Mouse (Mus musculus) MEL (cell line): ENCODE measurements at regions not wholly inside any gene's neighbourhood (a gene's known extent, or its start where the extent isn't known, plus 50 kb on each side); places are given as distances from the start of the nearest gene placed in this dataset.

Source experiments
- DNase-seq: peaks from one replicate; pipeline ENCODE4 v3.0.0; 2011; ENCODE audit warnings: low read depth, low spot score
- H3K27ac ChIP-seq: 2 replicates; pipeline ENCODE4 v1.5.1; 2012; ENCODE audit warnings: low read depth, mild to moderate bottlenecking, control low read depth, low read length, moderate library complexity; ENCODE audit not compliant: control insufficient read depth
- H3K27me3 ChIP-seq, 2 experiments: fragments of 150-350 bp in 1 of 2; sonication (generic) in 1 of 2; 2 replicates each; pipeline ENCODE4 v1.6.1; 2012; ENCODE audit warnings: low read length in 2 of 2, mild to moderate bottlenecking in 2 of 2, improper control_type of control experiment in 1 of 2, moderate library complexity in 1 of 2; ENCODE audit not compliant: insufficient read depth in 2 of 2, control insufficient read depth in 1 of 2
- H3K36me3 ChIP-seq, 2 experiments: 2 replicates each; pipeline ENCODE4 v1.6.1; 2012 to 2014; ENCODE audit warnings: low read length in 2 of 2, improper control_type of control experiment in 1 of 2, inconsistent platforms in 1 of 2, mild to moderate bottlenecking in 1 of 2; ENCODE audit not compliant: insufficient read depth in 2 of 2, control insufficient read depth in 1 of 2
- H3K4me1 ChIP-seq, 2 experiments: fragments of 150-350 bp in 1 of 2; sonication (generic) in 1 of 2; 2 replicates each; pipeline ENCODE4 v1.6.1; 2012; ENCODE audit warnings: low read length in 2 of 2, improper control_type of control experiment in 1 of 2, mild to moderate bottlenecking in 1 of 2; ENCODE audit not compliant: insufficient read depth in 2 of 2, control insufficient read depth in 1 of 2
- H3K4me3 ChIP-seq, 2 experiments: fragments of 150-350 bp in 1 of 2; sonication (generic) in 1 of 2; 2 replicates each; pipeline ENCODE4 v1.5.1; 2012; ENCODE audit warnings: low read depth in 2 of 2, low read length in 2 of 2, mild to moderate bottlenecking in 2 of 2, moderate library complexity in 2 of 2, control low read depth in 1 of 2, improper control_type of control experiment in 1 of 2; ENCODE audit not compliant: control insufficient read depth in 1 of 2, insufficient read depth in 1 of 2
- H3K79me2 ChIP-seq: 2 replicates; pipeline ENCODE4 v1.6.1; 2012; ENCODE audit warnings: mild to moderate bottlenecking, low read length, moderate library complexity; ENCODE audit not compliant: control insufficient read depth, poor library complexity, insufficient read depth
- H3K9ac ChIP-seq: 2 replicates; pipeline ENCODE4 v1.6.1; 2012; ENCODE audit warnings: low read depth, mild to moderate bottlenecking, control low read depth, low read length, moderate library complexity; ENCODE audit not compliant: control insufficient read depth, poor library complexity, severe bottlenecking
- H3K9me3 ChIP-seq: fragments of 150-350 bp; sonication (generic); replicated peaks from 2 replicates; pipeline ENCODE4 v1.6.1; 2012; ENCODE audit warnings: mild to moderate bottlenecking, low read length, improper control_type of control experiment, moderate library complexity; ENCODE audit not compliant: insufficient read depth
- BHLHE40 ChIP-seq: IDR thresholded peaks from 2 replicates; pipeline ENCODE4 v1.6.1; 2012; ENCODE audit warnings: low read depth, mild to moderate bottlenecking, inconsistent platforms, low read length, improper control_type of control experiment, borderline replicate concordance
- CHD2 ChIP-seq: IDR thresholded peaks from 2 replicates; pipeline ENCODE4 v1.6.1; 2011; ENCODE audit warnings: low read length, improper control_type of control experiment
- CTCF ChIP-seq, 3 experiments: IDR thresholded peaks in 2 of 3; conservative IDR thresholded peaks in 1 of 3; 2 replicates each; pipeline ENCODE4 v1.5.1; 2011 to 2012; ENCODE audit warnings: low read length in 3 of 3, low read depth in 2 of 3, mild to moderate bottlenecking in 2 of 3, improper control_type of control experiment in 1 of 3, inconsistent platforms in 1 of 3, mixed read lengths in 1 of 3, moderate library complexity in 1 of 3; ENCODE audit not compliant: control insufficient read depth in 1 of 3, insufficient read depth in 1 of 3, poor library complexity in 1 of 3, severe bottlenecking in 1 of 3
- E2F4 ChIP-seq: IDR thresholded peaks from 2 replicates; pipeline ENCODE4 v1.6.1; 2011; ENCODE audit warnings: low read depth, low read length, improper control_type of control experiment, borderline replicate concordance
- ELF1 ChIP-seq: IDR thresholded peaks from 2 replicates; pipeline ENCODE4 v1.6.1; 2014; ENCODE audit warnings: low read depth, mild to moderate bottlenecking, inconsistent platforms, low read length, improper control_type of control experiment, moderate library complexity
- EP300 ChIP-seq, 2 experiments: IDR thresholded peaks; 2 replicates each; pipeline ENCODE4 v1.6.1; 2011; ENCODE audit warnings: improper control_type of control experiment in 2 of 2, low read length in 2 of 2, low read depth in 1 of 2, mild to moderate bottlenecking in 1 of 2
- GABPA ChIP-seq: IDR thresholded peaks from 2 replicates; pipeline ENCODE4 v1.6.1; 2012; ENCODE audit warnings: low read depth, mild to moderate bottlenecking, inconsistent platforms, low read length, improper control_type of control experiment, moderate library complexity
- HCFC1 ChIP-seq: IDR thresholded peaks from 2 replicates; pipeline ENCODE4 v1.6.1; 2012; ENCODE audit warnings: low read depth, mild to moderate bottlenecking, inconsistent platforms, low read length, improper control_type of control experiment, moderate library complexity
- JUND ChIP-seq: IDR thresholded peaks from 2 replicates; pipeline ENCODE4 v1.6.1; 2011; ENCODE audit warnings: low read depth, mild to moderate bottlenecking, improper control_type of control experiment, low read length
- KAT2A ChIP-seq: conservative IDR thresholded peaks from 2 replicates; pipeline ENCODE4 v1.6.1; 2012; ENCODE audit warnings: low read depth, low read length, improper control_type of control experiment, inconsistent platforms
- MAX ChIP-seq: IDR thresholded peaks from 2 replicates; pipeline ENCODE4 v1.6.1; 2011; ENCODE audit warnings: low read length, improper control_type of control experiment
- MAZ ChIP-seq: IDR thresholded peaks from 2 replicates; pipeline ENCODE4 v1.6.1; 2012; ENCODE audit warnings: low read depth, mild to moderate bottlenecking, inconsistent platforms, low read length, improper control_type of control experiment
- MEF2A ChIP-seq: IDR thresholded peaks from 2 replicates; pipeline ENCODE4 v1.6.1; 2014; ENCODE audit warnings: low read depth, mild to moderate bottlenecking, inconsistent platforms, low read length, improper control_type of control experiment; ENCODE audit not compliant: poor library complexity, insufficient replicate concordance, severe bottlenecking; ENCODE audit errors: extremely low read depth
- MXI1 ChIP-seq: IDR thresholded peaks from 2 replicates; pipeline ENCODE4 v1.6.1; 2011; ENCODE audit warnings: mild to moderate bottlenecking, low read depth, low read length, improper control_type of control experiment
- MYC ChIP-seq: IDR thresholded peaks from 2 replicates; pipeline ENCODE4 v1.6.1; 2011; ENCODE audit warnings: low read depth, mild to moderate bottlenecking, low read length, improper control_type of control experiment, moderate library complexity
- NELFE ChIP-seq: IDR thresholded peaks from 2 replicates; pipeline ENCODE4 v1.6.1; 2011; ENCODE audit warnings: low read depth, low read length, improper control_type of control experiment
- POLR2AphosphoS5 ChIP-seq: IDR thresholded peaks from 2 replicates; pipeline ENCODE4 v1.6.1; 2012; ENCODE audit warnings: low read depth, borderline replicate concordance, mild to moderate bottlenecking, inconsistent platforms, low read length, moderate library complexity, mixed read lengths
- RAD21 ChIP-seq: IDR thresholded peaks from 2 replicates; pipeline ENCODE4 v1.6.1; 2011; ENCODE audit warnings: mild to moderate bottlenecking, low read depth, low read length, improper control_type of control experiment
- RCOR1 ChIP-seq: IDR thresholded peaks from 2 replicates; pipeline ENCODE4 v1.6.1; 2012; ENCODE audit warnings: low read depth, mild to moderate bottlenecking, inconsistent platforms, low read length, improper control_type of control experiment
- SIN3A ChIP-seq: IDR thresholded peaks from 2 replicates; pipeline ENCODE4 v1.6.1; 2012; ENCODE audit warnings: low read length, improper control_type of control experiment, inconsistent platforms
- SMC3 ChIP-seq: IDR thresholded peaks from 2 replicates; pipeline ENCODE4 v1.6.1; 2011; ENCODE audit warnings: low read depth, low read length, improper control_type of control experiment
- TAL1 ChIP-seq: IDR thresholded peaks from 2 replicates; pipeline ENCODE4 v1.6.1; 2012; ENCODE audit warnings: mild to moderate bottlenecking, inconsistent platforms, low read length, moderate library complexity, mixed read lengths
- TCF12 ChIP-seq: IDR thresholded peaks from 2 replicates; pipeline ENCODE4 v1.6.1; 2014; ENCODE audit warnings: low read depth, mild to moderate bottlenecking, inconsistent platforms, low read length, improper control_type of control experiment, moderate library complexity
- UBTF ChIP-seq: IDR thresholded peaks from 2 replicates; pipeline ENCODE4 v1.6.1; 2012; ENCODE audit warnings: low read depth, mild to moderate bottlenecking, inconsistent platforms, low read length, improper control_type of control experiment, moderate library complexity, borderline replicate concordance; ENCODE audit not compliant: insufficient read depth
- USF1 ChIP-seq: IDR thresholded peaks from 2 replicates; pipeline ENCODE4 v1.6.1; 2014; ENCODE audit warnings: low read depth, mild to moderate bottlenecking, inconsistent platforms, low read length, improper control_type of control experiment, moderate library complexity
- ZC3H11A ChIP-seq: IDR thresholded peaks from 2 replicates; pipeline ENCODE4 v1.6.1; 2012; ENCODE audit warnings: low read depth, mild to moderate bottlenecking, inconsistent platforms, low read length, improper control_type of control experiment
- ZKSCAN1 ChIP-seq: IDR thresholded peaks from 2 replicates; pipeline ENCODE4 v1.6.1; 2012; ENCODE audit warnings: low read depth, mild to moderate bottlenecking, inconsistent platforms, low read length, improper control_type of control experiment, moderate library complexity
- ZMIZ1 ChIP-seq: IDR thresholded peaks from 2 replicates; pipeline ENCODE4 v1.6.1; 2012; ENCODE audit warnings: low read depth, mild to moderate bottlenecking, inconsistent platforms, low read length, improper control_type of control experiment, moderate library complexity

DNA sequence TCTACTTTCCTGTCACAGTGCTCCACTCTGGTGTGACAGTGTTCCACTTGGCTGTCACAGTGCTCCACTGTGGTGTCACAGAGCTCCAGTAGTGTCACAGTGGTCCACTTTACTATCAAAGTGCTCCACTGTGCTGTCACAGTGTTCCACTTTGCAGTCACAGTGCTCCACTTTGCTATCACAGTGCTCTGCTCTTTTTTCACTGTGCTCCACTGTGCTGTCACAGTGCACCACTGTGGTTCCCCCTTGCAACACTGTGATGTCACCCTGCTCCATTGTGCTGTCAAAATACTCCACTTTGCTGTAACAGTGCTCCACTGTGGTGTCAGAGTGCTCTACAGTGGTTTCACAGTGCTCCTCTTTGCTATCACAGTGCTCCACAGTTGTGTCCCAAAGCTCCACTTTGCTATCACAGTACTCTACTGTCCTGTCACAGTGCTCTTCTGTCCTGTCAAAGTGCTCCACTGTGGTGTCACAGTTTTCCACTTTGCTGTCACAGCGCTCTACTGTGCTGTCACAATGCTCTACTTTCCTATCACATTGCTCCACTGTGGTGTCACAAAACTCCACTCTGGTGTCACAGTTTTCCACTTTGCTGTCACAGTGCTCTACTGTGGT is 77.8 kb upstream of the Trpm1 start:
- no peak overlapping the region for H3K27ac ChIP-seq
- no peak overlapping the region for H3K9ac ChIP-seq
- no peak for DNase-seq
- H3K36me3 ChIP-seq: no peaks in the 10 kb centered on the region
- no peaks in the 10 kb centered on the region for H3K4me1 ChIP-seq
- no peak overlapping the region for H3K4me3 ChIP-seq
- no peaks in the 10 kb centered on the region for H3K27me3 ChIP-seq
- H3K79me2 ChIP-seq: no peaks in the 10 kb centered on the region
- H3K9me3 ChIP-seq: no peaks in the 10 kb centered on the region
- no peak for TF ChIP-seq EP300 (IDR thresholded peaks at IDR 0.05; ENCODE audit: low read depth in 1 of 2, low read length in 2 of 2)
- TF ChIP-seq MYC: no peak
- TF ChIP-seq USF1: no peak
- TF ChIP-seq MAX: no peak
- no peak for TF ChIP-seq SIN3A
- no peak for TF ChIP-seq HCFC1
- no peak for TF ChIP-seq MXI1
- no peak for TF ChIP-seq CHD2
- no peak for TF ChIP-seq JUND
- no peak for TF ChIP-seq SMC3
- TF ChIP-seq GABPA: no peak
- no peak for TF ChIP-seq MEF2A
- no peak for TF ChIP-seq BHLHE40
- no peak for TF ChIP-seq RAD21
- TF ChIP-seq ELF1: no peak
- no peak for TF ChIP-seq ZMIZ1
- no peak for TF ChIP-seq POLR2AphosphoS5

DNA sequence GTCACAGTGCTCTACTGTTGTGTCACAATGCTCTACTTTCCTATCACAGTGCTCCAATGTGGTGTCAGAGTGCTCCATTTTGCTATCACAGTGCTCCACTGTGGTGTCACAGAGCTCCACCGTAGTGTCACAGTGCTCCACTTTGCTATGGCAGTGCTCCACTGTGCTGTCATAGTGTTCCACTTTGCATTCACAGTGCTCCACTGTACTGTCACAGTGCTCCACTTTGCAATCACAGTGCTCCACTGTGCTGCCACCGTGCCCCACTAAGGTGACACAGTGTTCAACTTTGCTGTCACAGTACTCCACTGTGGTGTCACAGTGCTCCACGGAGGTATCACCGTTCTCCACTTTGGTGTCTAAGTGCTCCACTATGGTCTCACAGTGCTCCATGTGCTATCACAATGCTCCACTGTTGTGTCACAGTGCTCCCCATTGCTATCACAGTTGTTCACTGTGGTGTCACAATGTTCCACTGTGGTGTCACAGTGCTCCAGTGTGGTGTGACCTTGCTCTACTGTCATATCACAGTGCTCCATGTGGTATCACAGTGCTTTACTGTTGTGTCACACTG is 78.9 kb upstream of the Trpm1 start:
- no peak overlapping the region for H3K27ac ChIP-seq
- no peaks in the 10 kb centered on the region for H3K36me3 ChIP-seq
- TF ChIP-seq JUND (no peak), SMC3 (no peak), EP300 (IDR thresholded peaks at IDR 0.05; ENCODE audit: low read depth in 1 of 2, low read length in 2 of 2) (no peak), ZC3H11A (no peak), GABPA (no peak), USF1 (no peak), NELFE (no peak), MAZ (no peak), RCOR1 (no peak), E2F4 (no peak), CHD2 (no peak), ZKSCAN1 (no peak), TAL1 (no peak), TCF12 (no peak), UBTF (no peak), KAT2A (no peak), MXI1 (no peak), MEF2A (no peak), CTCF (IDR thresholded peaks at IDR 0.05 in 2 of 3, conservative IDR thresholded peaks at IDR 0.05 in 1 of 3; ENCODE audit: control insufficient read depth in 1 of 3, insufficient read depth in 1 of 3, low read depth in 2 of 3, low read length in 3 of 3, poor library complexity in 1 of 3, severe bottlenecking in 1 of 3) (no peak), ELF1 (no peak)
- TF ChIP-seq, all 39 proteins: peak for 0
- no peak overlapping the region for H3K4me3 ChIP-seq
- H3K79me2 ChIP-seq: no peaks in the 10 kb centered on the region
- no peak overlapping the region for H3K9ac ChIP-seq
- no peaks in the 10 kb centered on the region for H3K4me1 ChIP-seq
- DNase-seq: no peak
- H3K27me3 ChIP-seq: no peaks in the 10 kb centered on the region; a peak in 1 of 4 replicates
- H3K9me3 ChIP-seq: no peaks in the 10 kb centered on the region
